Mouse (Mus musculus): ENCODE measurements around the gene Olfr1051.
"Not testable (repeated sequence)": the region's sequence is repeated elsewhere in the genome, so short reads cannot be mapped to it uniquely, and the experiment has no call there.

Olfr1051 gene

GRCm38 (mm10) chr2:86278988-86279387, at the start of gene Olfr1051:
TSS of gene Olfr1051 (minus strand) at chr2:86279088.
- not testable (repeated sequence) for DNase-seq

GRCm38 (mm10) chr2:86315184-86315583, 36.3 kb upstream of the Olfr1051 start, which contains the start of gene Olfr1053:
TSS of gene Olfr1053 (minus strand) at chr2:86315284.
- no peak for DNase-seq

- DNase-seq, result no peak
These were observed 13.3 kb upstream of the Olfr1051 start, which contains the start of gene Olfr1052 for GRCm38 (mm10) chr2:86292155-86292554. TSS of gene Olfr1052 (plus strand) at chr2:86292455.

- not testable (repeated sequence) for DNase-seq
These were observed 20.7 kb downstream of the Olfr1051 start, which contains the start of gene Olfr1049 for GRCm38 (mm10) chr2:86258228-86258627. TSS of gene Olfr1049 (minus strand) at chr2:86258328.

DNA sequence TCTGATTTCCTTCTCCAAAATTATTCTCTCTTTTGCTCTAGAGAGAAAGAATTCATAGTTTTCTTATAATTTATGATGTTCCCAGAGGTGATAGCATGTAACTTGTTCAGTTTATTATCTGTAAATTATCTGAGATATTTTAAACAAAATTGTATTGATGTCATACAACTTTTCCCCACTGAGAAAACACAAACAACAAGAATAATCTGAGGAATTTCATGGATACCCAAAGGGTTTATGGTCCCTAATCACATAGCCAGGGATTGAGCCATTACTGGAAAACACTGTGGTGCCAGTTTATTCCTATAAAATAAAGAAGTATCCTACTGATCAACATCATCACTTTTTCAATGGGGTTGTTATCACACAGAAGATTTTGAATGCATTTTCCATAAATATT, 38.7 kb downstream of the Olfr1051 start, which contains the start of gene Olfr1048:
TSS of gene Olfr1048 (minus strand) at position 101 of the 400 bp plus-strand sequence.
- DNase-seq, result no peak

DNA sequence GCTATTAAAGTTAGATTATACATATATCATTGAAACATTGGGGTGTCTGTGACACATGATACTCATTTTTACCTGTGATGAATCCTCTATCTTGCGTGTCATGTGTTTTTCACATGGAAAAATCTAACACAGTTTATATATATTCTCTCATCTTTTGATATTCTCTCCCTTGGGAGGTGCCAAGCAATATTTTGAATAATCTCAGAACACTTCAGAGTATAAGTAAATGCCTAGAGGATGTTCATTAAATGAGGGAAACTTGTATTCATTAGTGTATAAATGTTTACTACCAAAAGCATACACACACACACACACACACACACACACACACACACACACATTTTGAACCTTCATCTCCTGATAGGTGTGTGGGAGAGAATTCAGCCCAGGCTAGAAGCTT, 47.6 kb downstream of the Olfr1051 start, which contains the start of gene Olfr1047:
TSS of gene Olfr1047 (minus strand) at position 101 of the 400 bp plus-strand sequence.
- DNase-seq, result no peak

Measured in lung, postnatal 10 days (tissue).